Mouse (Mus musculus) E14TG2a.4 (cell line): ENCODE measurements around the gene Diaph3.

Source experiments
- CTCF ChIP-seq: conservative IDR thresholded peaks from 2 replicates; pipeline ENCODE4 v1.5.1; 2014; ENCODE audit warnings: low read length
- NANOG ChIP-seq: IDR thresholded peaks from 2 replicates; pipeline ENCODE4 v1.6.1; 2014; ENCODE audit warnings: borderline replicate concordance, low read length, mixed read lengths

DNA sequence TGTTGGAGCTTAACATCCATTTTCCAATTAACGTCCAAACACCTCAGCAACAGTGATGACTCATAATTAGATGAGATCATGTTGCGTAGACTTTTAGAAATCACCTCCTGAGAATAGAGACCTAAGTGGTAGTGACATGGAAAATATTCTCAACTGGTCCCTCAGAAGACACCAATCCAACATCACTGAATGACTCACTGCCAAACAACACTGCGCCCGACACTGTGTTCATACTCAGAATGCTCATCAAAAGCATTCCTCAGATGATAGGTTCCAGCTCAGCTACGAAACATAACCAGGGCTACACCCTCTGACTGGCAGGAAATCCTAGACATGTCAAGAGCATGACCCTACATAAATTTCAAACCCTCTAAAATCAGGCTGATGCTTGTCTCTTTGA, 89.8 kb downstream of the Diaph3 start:
- TF ChIP-seq CTCF: no peak
- no peak for TF ChIP-seq NANOG
